Mouse (Mus musculus) ES-Bruce4 (cell line): Measurements from ENCODE around the gene Kirrel3. TPM values are rescaled to one million over a fixed set of nuclear protein-coding genes. Genes with fewer than 3 reads are reported as not detected.
A peak's percentile ranks its signal among the peaks of the same experiment; 100 is the strongest.

Source experiments
- H3K27ac ChIP-seq: 2 replicates; pipeline ENCODE4 v1.5.1; 2012; ENCODE audit warnings: low read length, inconsistent platforms; ENCODE audit not compliant: insufficient read depth
- H3K27me3 ChIP-seq: 2 replicates; pipeline ENCODE4 v1.6.1; 2012; ENCODE audit warnings: mild to moderate bottlenecking, low read length, inconsistent platforms; ENCODE audit not compliant: control insufficient read depth, poor library complexity, insufficient read depth, severe bottlenecking
- H3K36me3 ChIP-seq: 2 replicates; pipeline ENCODE4 v1.6.1; 2012; ENCODE audit warnings: inconsistent platforms, mild to moderate bottlenecking, low read length, moderate library complexity; ENCODE audit not compliant: control insufficient read depth, poor library complexity, insufficient read depth, severe bottlenecking
- H3K4me1 ChIP-seq: one replicate; pipeline ENCODE4 v1.8.1; 2011; ENCODE audit warnings: low read length; ENCODE audit not compliant: control insufficient read depth, insufficient read depth
- H3K4me3 ChIP-seq: 2 replicates; pipeline ENCODE4 v1.5.1; 2011; ENCODE audit warnings: low read depth, mild to moderate bottlenecking, low read length
- H3K9ac ChIP-seq: 2 replicates; pipeline ENCODE4 v1.6.1; 2012; ENCODE audit warnings: low read depth, mild to moderate bottlenecking, inconsistent platforms; ENCODE audit not compliant: poor library complexity, severe bottlenecking
- H3K9me3 ChIP-seq: replicated peaks from 2 replicates; pipeline ENCODE4 v1.6.1; 2012; ENCODE audit warnings: mild to moderate bottlenecking, low read length, inconsistent platforms; ENCODE audit not compliant: control insufficient read depth, poor library complexity, insufficient read depth, severe bottlenecking
- CTCF ChIP-seq: IDR thresholded peaks from one replicate; pipeline ENCODE4 v1.8.1; 2011; ENCODE audit warnings: low read depth, low read length
- EP300 ChIP-seq: IDR thresholded peaks from 2 replicates; pipeline ENCODE4 v1.6.1; 2011; ENCODE audit warnings: low read depth, low read length; ENCODE audit not compliant: insufficient read depth
- POLR2A ChIP-seq: IDR thresholded peaks from one replicate; pipeline ENCODE4 v1.8.1; 2011; ENCODE audit warnings: low read length; ENCODE audit not compliant: insufficient read depth
- polyA plus RNA-seq: library from polyadenylated mRNA; stranded (reverse); fragments of >200 nt; gene quantifications from 2 replicates; pipeline ENCODE4 v1.2.4, GENCODE M21; 2011; ENCODE audit warnings: low read depth; ENCODE audit not compliant: missing spikeins, insufficient read depth, insufficient read length

The Kirrel3 gene
- polyA plus RNA-seq, 1 experiment = 0.52 TPM

DNA sequence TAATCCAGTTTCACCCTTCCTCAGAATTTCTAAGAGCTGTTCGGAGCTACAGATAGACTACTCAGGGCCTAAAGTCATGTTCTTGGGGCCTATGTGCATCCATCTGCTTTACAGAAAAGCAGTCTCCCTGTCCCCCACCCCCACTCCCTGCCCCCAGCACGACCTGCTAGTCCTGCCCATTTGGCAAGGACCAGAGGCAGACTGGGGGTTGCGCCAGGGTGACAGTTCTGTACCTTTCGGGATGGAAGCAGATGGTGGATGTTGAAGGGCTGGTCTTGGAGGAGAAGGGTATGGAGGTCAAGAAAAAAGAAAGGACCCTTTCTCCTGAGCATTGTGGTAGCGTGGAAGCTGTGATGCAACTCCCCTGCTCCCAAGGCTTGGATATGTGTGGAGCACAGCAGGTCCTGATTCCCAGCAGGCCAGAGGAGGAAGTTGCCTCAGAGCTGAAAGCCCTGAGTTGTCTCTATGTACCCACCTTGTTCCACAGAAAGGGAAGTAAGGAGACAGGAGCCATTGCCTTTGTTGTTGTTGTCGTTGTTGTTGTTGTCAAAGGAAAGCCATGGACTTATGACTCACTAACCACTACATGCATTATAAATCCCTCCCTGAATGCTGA, 541.8 kb downstream of the Kirrel3 start:
- Histone ChIP-seq H3K4me1 (no peaks in the 10 kb centered on the region), H3K9me3 (no peaks in the 10 kb centered on the region), H3K27me3 (no peaks in the 10 kb centered on the region), H3K36me3 (no peaks in the 10 kb centered on the region), H3K27ac (no peak overlapping the region), H3K4me3 (no peak overlapping the region), H3K9ac (no peak overlapping the region)
- TF ChIP-seq CTCF (no peak), POLR2A (no peak), EP300 (no peak)

DNA sequence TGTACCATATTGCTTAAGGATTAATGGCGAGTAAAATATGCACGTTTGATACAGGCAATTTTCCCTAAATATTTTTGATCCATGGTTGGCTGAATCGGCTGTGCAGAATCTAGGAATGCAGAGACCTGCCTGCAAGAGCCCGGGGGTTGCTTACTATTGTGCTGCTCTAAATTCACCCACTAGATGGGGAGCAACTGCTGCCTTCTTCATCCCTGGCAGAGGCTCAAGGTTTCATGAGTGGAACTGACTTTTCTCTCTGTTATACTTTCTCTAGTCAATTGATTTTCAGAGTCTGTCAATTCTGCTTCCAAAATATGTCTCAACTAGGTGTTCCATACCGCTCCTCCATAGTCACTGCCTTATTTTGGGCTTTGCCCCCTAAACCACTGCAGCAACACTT, 545.1 kb downstream of the Kirrel3 start:
- Histone ChIP-seq H3K9ac (no peak overlapping the region), H3K4me3 (no peak overlapping the region), H3K9me3 (no peaks in the 10 kb centered on the region), H3K27ac (no peak overlapping the region), H3K36me3 (no peaks in the 10 kb centered on the region), H3K27me3 (no peaks in the 10 kb centered on the region), H3K4me1 (no peaks in the 10 kb centered on the region)
- TF ChIP-seq CTCF = no peak
- no peak for TF ChIP-seq EP300
- TF ChIP-seq POLR2A = no peak

DNA sequence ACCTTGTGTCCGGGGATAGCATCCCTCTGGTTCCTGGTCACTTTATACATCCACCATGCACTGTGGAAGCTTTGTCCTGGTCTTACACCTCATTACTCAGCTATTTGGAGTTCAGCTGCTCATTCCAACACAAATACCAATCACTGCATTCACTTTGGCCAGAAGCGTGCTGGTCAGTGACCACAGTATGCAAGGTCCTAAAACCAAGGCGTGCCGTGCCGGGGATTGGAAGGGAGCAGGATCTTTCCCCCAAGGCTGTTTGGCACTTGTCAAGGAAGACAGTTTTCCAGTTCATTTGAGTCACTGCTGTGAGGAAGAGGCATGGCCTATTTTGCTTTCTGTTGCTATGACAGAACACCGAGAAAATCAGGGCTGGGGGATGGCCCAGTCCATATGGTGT, 546.8 kb downstream of the Kirrel3 start:
- H3K4me1 ChIP-seq = no peaks in the 10 kb centered on the region
- no peaks in the 10 kb centered on the region for H3K9me3 ChIP-seq
- no peaks in the 10 kb centered on the region for H3K27me3 ChIP-seq
- H3K4me3 ChIP-seq = no peak overlapping the region
- no peak overlapping the region for H3K27ac ChIP-seq
- no peaks in the 10 kb centered on the region for H3K36me3 ChIP-seq
- no peak for TF ChIP-seq CTCF
- no peak for TF ChIP-seq POLR2A
- TF ChIP-seq EP300 = no peak
- no peak overlapping the region for H3K9ac ChIP-seq

DNA sequence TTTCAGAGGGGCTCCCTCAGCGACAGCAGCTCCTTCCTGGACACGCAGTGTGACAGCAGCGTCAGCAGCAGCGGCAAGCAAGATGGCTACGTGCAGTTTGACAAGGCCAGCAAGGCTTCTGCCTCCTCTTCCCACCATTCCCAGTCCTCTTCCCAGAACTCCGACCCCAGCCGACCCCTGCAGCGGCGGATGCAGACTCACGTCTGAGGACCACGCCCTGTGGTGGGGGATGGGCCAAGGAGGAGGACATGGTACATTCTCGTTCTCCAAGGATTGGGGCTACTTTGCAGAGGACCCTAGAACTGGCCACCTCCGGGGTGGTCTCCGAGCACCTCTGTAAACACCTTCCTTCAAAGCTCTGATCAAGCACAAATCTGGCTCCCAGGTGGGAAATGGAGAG, 549.4 kb downstream of the Kirrel3 start:
- no peak for TF ChIP-seq POLR2A
- TF ChIP-seq CTCF = no peak
- TF ChIP-seq EP300 = 0 out of 2 replicates have a peak, but pooled peaks have one; percentile 31
- no peaks in the 10 kb centered on the region for H3K27me3 ChIP-seq
- no peaks in the 10 kb centered on the region for H3K9me3 ChIP-seq
- no peak overlapping the region for H3K4me3 ChIP-seq
- H3K9ac ChIP-seq = no peak overlapping the region
- H3K4me1 ChIP-seq = no peaks in the 10 kb centered on the region
- H3K27ac ChIP-seq = no peak overlapping the region
- no peaks in the 10 kb centered on the region for H3K36me3 ChIP-seq

DNA sequence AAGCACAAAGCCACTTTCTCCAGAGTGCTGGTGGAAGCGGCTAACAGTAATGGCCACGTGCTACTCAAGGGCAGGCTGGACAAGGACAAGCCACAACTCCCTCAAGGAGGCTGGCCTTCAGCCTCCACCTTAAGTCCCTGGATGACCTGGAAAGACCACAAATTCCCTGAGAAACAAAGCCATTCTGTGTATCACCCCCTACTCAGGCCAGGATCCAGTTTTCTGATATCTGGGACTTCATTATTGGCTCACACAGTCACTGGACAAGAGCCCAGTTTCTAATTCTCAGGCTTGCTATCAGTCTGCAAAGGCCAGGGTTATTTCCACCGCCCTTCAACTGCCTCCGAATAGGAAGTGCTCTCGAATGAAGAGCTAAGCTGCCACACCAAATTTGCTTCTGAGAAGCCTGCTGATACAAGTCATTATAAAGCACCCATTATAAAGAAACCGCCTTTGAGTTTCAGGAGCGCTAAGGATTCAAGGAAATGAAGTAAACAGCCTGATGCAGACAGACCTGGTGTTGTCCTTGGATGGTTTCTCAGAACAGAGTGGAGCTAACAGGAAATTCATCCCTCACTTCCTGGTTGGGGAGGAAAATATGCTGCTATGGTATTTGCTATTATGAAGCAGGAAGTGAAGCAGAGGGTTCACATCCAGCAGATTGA, 553.4 kb downstream of the Kirrel3 start:
- H3K4me3 ChIP-seq = no peak overlapping the region
- H3K9ac ChIP-seq = no peak overlapping the region
- H3K27ac ChIP-seq = no peak overlapping the region
- TF ChIP-seq EP300 (no peak), CTCF (no peak), POLR2A (no peak)
- no peaks in the 10 kb centered on the region for H3K9me3 ChIP-seq
- H3K27me3 ChIP-seq = no peaks in the 10 kb centered on the region
- H3K4me1 ChIP-seq = peaks cover 2% of the 10 kb centered on the region
- H3K36me3 ChIP-seq = no peaks in the 10 kb centered on the region

DNA sequence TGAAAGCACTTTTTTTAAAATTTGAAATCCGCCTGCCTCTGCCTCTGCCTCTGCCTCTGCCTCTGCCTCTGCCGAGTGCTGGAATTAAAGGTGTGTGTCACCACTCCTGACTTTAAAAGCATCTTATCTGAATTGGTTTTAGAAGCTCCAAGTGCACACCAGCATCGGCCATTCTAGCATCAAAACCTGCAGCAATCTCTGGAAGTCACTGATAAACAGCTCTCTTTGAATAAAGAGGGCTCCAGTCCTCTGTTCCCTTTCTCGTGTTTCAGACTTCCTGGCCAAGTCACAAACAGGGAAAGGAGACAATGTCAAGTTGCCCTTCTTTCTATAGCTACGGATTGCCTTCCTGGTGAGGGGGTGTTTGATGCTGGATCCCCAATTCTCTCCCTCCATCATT, 554.2 kb downstream of the Kirrel3 start:
- H3K4me1 ChIP-seq = peaks cover 2% of the 10 kb centered on the region
- no peak for TF ChIP-seq EP300
- no peak overlapping the region for H3K9ac ChIP-seq
- H3K36me3 ChIP-seq = no peaks in the 10 kb centered on the region
- H3K27ac ChIP-seq = no peak overlapping the region
- no peaks in the 10 kb centered on the region for H3K9me3 ChIP-seq
- H3K27me3 ChIP-seq = no peaks in the 10 kb centered on the region
- H3K4me3 ChIP-seq = no peak overlapping the region
